ENCODE assay signal across 9 mouse cellular contexts in genomic region chr3:146406007-146406341, GRCm38 (mm10). TPM values are rescaled to one million over a fixed set of nuclear protein-coding genes. Genes with fewer than 3 reads are reported as not detected.
A peak's percentile ranks its signal among the peaks of the same experiment; 100 is the strongest.
DNase-seq lines count a peak whose midpoint lies in the region; ATAC-seq and TF ChIP-seq lines count a peak whose summit lies in the region.
"Had no signal": no experiment of that assay in that cellular context is flagged by ENCODE, and none has a peak within 500 bp of the region (broad histone marks: within the 10 kb centered on the region; RNA-seq: fewer than 3 reads in every experiment).

No protein-coding gene starts in this region.

- peak overlapping the region; percentile 95 for H3K4me2 ChIP-seq in heart, embryonic 16.5 days (ENCODE audit: low read depth, low read length)
- peak overlapping the region; percentile 86 for H3K4me2 ChIP-seq in limb, embryonic 11.5 days (ENCODE audit: low read depth, severe bottlenecking)
- peak overlapping the region; percentile 60 for H3K4me2 ChIP-seq in midbrain, postnatal 0 days (ENCODE audit: low read depth, low read length, poor library complexity, severe bottlenecking)

- peaks cover 17% of the 10 kb centered on the region for H3K4me1 ChIP-seq in heart, embryonic 16.5 days (ENCODE audit: control insufficient read depth, insufficient read depth, low read length)
- H3K4me1 ChIP-seq in limb, embryonic 11.5 days (ENCODE audit: control insufficient read depth, insufficient read depth, low read length): peaks cover 14% of the 10 kb centered on the region
- H3K4me1 ChIP-seq in midbrain, postnatal 0 days (ENCODE audit: insufficient read depth, low read length): peaks cover 17% of the 10 kb centered on the region

- H3K9ac ChIP-seq in heart, embryonic 16.5 days (ENCODE audit: low read length): no peak overlapping the region; the same call in 1 of the 2 replicates
- peak overlapping the region; percentile 22; the same call in 1 of the 2 replicates for H3K9ac ChIP-seq in limb, embryonic 11.5 days (ENCODE audit: low read length)
- H3K9ac ChIP-seq in midbrain, postnatal 0 days (replicated peaks; ENCODE audit: low read length, poor library complexity, severe bottlenecking): peak overlapping the region; percentile 93; the same call in 1 of the 2 replicates

- no peak for DNase-seq in heart, postnatal 14 days
- peak; percentile 74 for DNase-seq in gonadal fat pad, adult 2 months (ENCODE audit: low read depth)
- DNase-seq in limb, embryonic 11.5 days (ENCODE audit: low spot score): no peak
- no peak for DNase-seq in midbrain, postnatal 0 days (ENCODE audit: low spot score)
- DNase-seq in right cerebral cortex, postnatal 4 days: no peak
- no peak for DNase-seq in ovary, postnatal 36 days (ENCODE audit: low spot score)

- H3K27me3 ChIP-seq in heart, embryonic 16.5 days (ENCODE audit: control insufficient read depth, insufficient read depth, low read length): no peaks in the 10 kb centered on the region
- no peaks in the 10 kb centered on the region for H3K27me3 ChIP-seq in limb, embryonic 11.5 days (ENCODE audit: control insufficient read depth, insufficient read depth, low read length)
- no peaks in the 10 kb centered on the region for H3K27me3 ChIP-seq in midbrain, postnatal 0 days (ENCODE audit: insufficient read depth, low read length)

- peak overlapping the region; percentile 92; the same call in 1 of the 2 replicates for H3K4me3 ChIP-seq in heart, embryonic 16.5 days (ENCODE audit: low read length)
- no peak overlapping the region for H3K4me3 ChIP-seq in limb, embryonic 11.5 days (ENCODE audit: low read depth, low read length)
- H3K4me3 ChIP-seq in midbrain, postnatal 0 days (ENCODE audit: low read depth, low read length): peak overlapping the region; percentile 93

- intact Hi-C loops in heart, postnatal 14 days (cut with DNase I): loop anchor here (5.0 kb wide), 1 partner anchor 91 kb away; the partner anchor contains the start of genes Gng5 and Spata1

- no peak overlapping the region for H3K27ac ChIP-seq in heart, embryonic 16.5 days (ENCODE audit: low read length)
- no peak overlapping the region for H3K27ac ChIP-seq in limb, embryonic 11.5 days (replicated peaks; ENCODE audit: low read depth, low read length)
- H3K27ac ChIP-seq in midbrain, postnatal 0 days (ENCODE audit: low read depth, low read length): no peak overlapping the region
- H3K27ac ChIP-seq: macrophage had no signal

- no peaks in the 10 kb centered on the region for H3K36me3 ChIP-seq in heart, embryonic 16.5 days (ENCODE audit: control insufficient read depth, insufficient read depth)
- H3K36me3 ChIP-seq in limb, embryonic 11.5 days (ENCODE audit: control insufficient read depth, insufficient read depth, low read length): no peaks in the 10 kb centered on the region
- no peaks in the 10 kb centered on the region for H3K36me3 ChIP-seq in midbrain, postnatal 0 days (ENCODE audit: insufficient read depth, low read length)

- no peak for TF ChIP-seq CTCF in midbrain, postnatal 0 days (IDR thresholded peaks at IDR 0.05)

- no peak for ATAC-seq in heart, embryonic 16.5 days (replicated peaks; ENCODE audit: extremely low read depth, insufficient read depth, low FRiP score)
- ATAC-seq in limb, embryonic 11.5 days (ENCODE audit: insufficient number of reproducible peaks, low FRiP score, low TSS enrichment, low read depth): no peak
- ATAC-seq in midbrain, postnatal 0 days (ENCODE audit: low FRiP score): no peak
- ATAC-seq in megakaryocyte-erythroid progenitor cell, adult 5-6 weeks (replicated peaks; ENCODE audit: low FRiP score, low TSS enrichment, poor library complexity, severe bottlenecking): no peak

- 0 out of 2 replicates have a peak, but pooled peaks cover 5% of the 10 kb centered on the region for H3K9me3 ChIP-seq in heart, embryonic 16.5 days (replicated peaks; ENCODE audit: control insufficient read depth, low read length)
- H3K9me3 ChIP-seq in limb, embryonic 11.5 days (ENCODE audit: control insufficient read depth, low read length): no peaks in the 10 kb centered on the region
- 0 out of 2 replicates have a peak, but pooled peaks cover 4% of the 10 kb centered on the region for H3K9me3 ChIP-seq in midbrain, postnatal 0 days (ENCODE audit: low read length)

- 60% methylated on average over 5 of the region's 5 CpGs for WGBS in heart, embryonic 16.5 days
- 50% methylated on average over 5 of the region's 5 CpGs for WGBS in limb, embryonic 11.5 days
- 36% methylated on average over 5 of the region's 5 CpGs for WGBS in midbrain, postnatal 0 days

RNA-seq across cellular contexts. Expression of gene Ssx2ip, which starts 1.5 kb away (rescaled TPM):
- 16.2 and 16.8 TPM in 2 replicates for polyA plus RNA-seq in heart, embryonic 16.5 days (2015; fragmentation: Nextera tagmentation; extraction: Ambion mirVana)
- 10 to 100 TPM in 1 of 2 experiments, 1 to 10 TPM in 1; 8.9 to 11.0 TPM for total RNA-seq in heart, postnatal 14 days (2021)
- polyA plus RNA-seq in gonadal fat pad, adult 2 months (2012; rRNA removed): 8.4 and 10.6 TPM in 2 replicates
- 21.4 and 23.1 TPM in 2 replicates for polyA plus RNA-seq in limb, embryonic 11.5 days (2014; fragmentation: Nextera tagmentation; extraction: Ambion mirVana)
- 26.3 and 32.7 TPM in 2 replicates for total RNA-seq in midbrain, postnatal 0 days (2014; rRNA removed)
- polyA plus RNA-seq in midbrain, postnatal 0 days (2015; fragmentation: Nextera tagmentation; extraction: Ambion mirVana): 19.4 and 19.8 TPM in 2 replicates
- total RNA-seq in megakaryocyte-erythroid progenitor cell, adult 5-6 weeks (2014; fragmentation: Nextera tagmentation): 45.3 and 50.0 TPM in 2 replicates
- 69.2 and 73.8 TPM in 2 replicates for total RNA-seq in megakaryocyte-erythroid progenitor cell, adult 5-6 weeks (2017)

RNA-seq across cellular contexts. Expression of gene Ctbs, which starts 43.6 kb away (rescaled TPM):
- polyA plus RNA-seq in heart, embryonic 16.5 days (2015; fragmentation: Nextera tagmentation; extraction: Ambion mirVana): 7.8 and 8.7 TPM in 2 replicates
- total RNA-seq in heart, postnatal 14 days (2021): 1 to 10 TPM; 4.0 to 4.7 TPM
- polyA plus RNA-seq in gonadal fat pad, adult 2 months (2012; rRNA removed): 7.3 and 8.5 TPM in 2 replicates
- polyA plus RNA-seq in limb, embryonic 11.5 days (2014; fragmentation: Nextera tagmentation; extraction: Ambion mirVana): 5.7 and 7.1 TPM in 2 replicates
- total RNA-seq in midbrain, postnatal 0 days (2014; rRNA removed): 6.3 and 6.7 TPM in 2 replicates
- 4.3 and 4.7 TPM in 2 replicates for polyA plus RNA-seq in midbrain, postnatal 0 days (2015; fragmentation: Nextera tagmentation; extraction: Ambion mirVana)
- 2.9 and 5.0 TPM in 2 replicates for total RNA-seq in megakaryocyte-erythroid progenitor cell, adult 5-6 weeks (2014; fragmentation: Nextera tagmentation)
- 7.0 and 13.1 TPM in 2 replicates for total RNA-seq in megakaryocyte-erythroid progenitor cell, adult 5-6 weeks (2017)
